ENCODE assay signal across 13 mouse cellular contexts in the genomic region with DNA sequence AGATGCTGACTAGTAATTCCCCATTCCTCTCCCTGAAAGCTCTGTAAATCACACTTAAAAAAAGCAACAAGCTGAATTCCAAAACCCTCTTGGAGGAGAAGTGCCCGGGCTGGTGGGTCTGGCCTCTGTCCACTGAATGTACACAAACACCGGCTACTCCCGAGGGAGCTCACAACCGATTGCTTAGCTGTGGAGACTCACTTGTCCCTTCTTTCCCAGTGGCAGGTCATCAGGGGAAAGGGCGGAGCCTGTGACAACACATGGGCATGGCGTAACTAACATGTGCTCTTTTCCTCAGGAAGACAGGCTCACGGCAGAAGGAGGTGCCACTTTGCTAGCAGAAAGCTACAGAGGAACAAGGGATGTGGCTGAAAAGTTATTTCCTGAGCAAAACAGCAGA.
DNase-seq lines count a peak whose midpoint lies in the region; ATAC-seq lines count a peak whose summit lies in the region.
"Had no signal": no experiment of that assay in that cellular context is flagged by ENCODE, and none has a peak within 500 bp of the region (broad histone marks: within the 10 kb centered on the region; RNA-seq: fewer than 3 reads in every experiment).

No protein-coding gene starts in this region.

- H3K36me3 ChIP-seq in hindbrain, embryonic 13.5 days, result no peaks in the 10 kb centered on the region
- H3K36me3 ChIP-seq: G1E had no signal

- intact Hi-C loops in gastrocnemius, postnatal 14 days (cut with DNase I; ENCODE audit: low total_unique reads), result no loop called here

- H3K27me3 ChIP-seq in hindbrain, embryonic 13.5 days, result no peaks in the 10 kb centered on the region

- no peaks in the 10 kb centered on the region for H3K9me3 ChIP-seq in hindbrain, embryonic 13.5 days
- H3K9me3 ChIP-seq: G1E had no signal

- ATAC-seq in hindbrain, embryonic 13.5 days (ENCODE audit: low FRiP score), result peak; percentile 39; the same call in 1 of the 2 replicates

- H3K4me2 ChIP-seq in hindbrain, embryonic 13.5 days, result no peak overlapping the region

- DNase-seq in kidney, postnatal 4 days, result peak; percentile 13 to 19
- no peak for DNase-seq in kidney, adult 11 months
- DNase-seq in lung, postnatal 10 days, result peak; percentile 42
- DNase-seq in retina, postnatal 1 day, result peak; percentile 85
- DNase-seq in layer of hippocampus, postnatal 25 days (ENCODE audit: extremely low spot score in 1 of 2, low spot score in 1 of 2), result no peak
- DNase-seq in gastrocnemius, postnatal 14 days, result no peak
- DNase-seq in adrenal gland, postnatal 36 days, result no peak
- DNase-seq: adrenal gland, adult 2 months; cerebellum, adult 2 months; gastrocnemius, postnatal 36 days; kidney, adult 8-10 months had no signal

- no peak overlapping the region for H3K4me3 ChIP-seq in hindbrain, embryonic 13.5 days

- H3K9ac ChIP-seq in hindbrain, embryonic 13.5 days, result no peak overlapping the region

- peaks cover 21% of the 10 kb centered on the region for H3K4me1 ChIP-seq in hindbrain, embryonic 13.5 days (replicated peaks)

- WGBS in hindbrain, embryonic 13.5 days, result 32% methylated on average over 7 of the region's 7 CpGs

- no peak overlapping the region for H3K27ac ChIP-seq in hindbrain, embryonic 13.5 days

Comparison
In these comparisons a context has a peak if more than half of its experiments do, and no peak if none do; other contexts are left out.
1. DNase-seq: peak in kidney, postnatal 4 days (2 of 2), lung, postnatal 10 days (single experiment) and retina, postnatal 1 day (single experiment); none in kidney, adult 11 months (single experiment), layer of hippocampus, postnatal 25 days (0 of 2), gastrocnemius, postnatal 14 days (single experiment) and adrenal gland, postnatal 36 days (0 of 2).